Mouse (Mus musculus) small intestine, adult 2 months (tissue): Measurements from ENCODE around the gene Mfap1a.
A peak's percentile ranks its signal among the peaks of the same experiment; 100 is the strongest.

Source experiments
- CTCF ChIP-seq: fragments of 200-500 bp; IDR thresholded peaks from 2 replicates; pipeline ENCODE4 v1.5.1; 2012; ENCODE audit warnings: low read depth, mild to moderate bottlenecking, control low read depth, inconsistent platforms, low read length, moderate library complexity, mixed read lengths; ENCODE audit not compliant: insufficient replicate concordance, insufficient read length; ENCODE audit errors: extremely low read depth
- POLR2A ChIP-seq: fragments of 200-500 bp; IDR thresholded peaks from 2 replicates; pipeline ENCODE4 v1.6.1; 2012; ENCODE audit warnings: low read depth, mild to moderate bottlenecking, control low read depth, inconsistent platforms, low read length, moderate library complexity

DNA sequence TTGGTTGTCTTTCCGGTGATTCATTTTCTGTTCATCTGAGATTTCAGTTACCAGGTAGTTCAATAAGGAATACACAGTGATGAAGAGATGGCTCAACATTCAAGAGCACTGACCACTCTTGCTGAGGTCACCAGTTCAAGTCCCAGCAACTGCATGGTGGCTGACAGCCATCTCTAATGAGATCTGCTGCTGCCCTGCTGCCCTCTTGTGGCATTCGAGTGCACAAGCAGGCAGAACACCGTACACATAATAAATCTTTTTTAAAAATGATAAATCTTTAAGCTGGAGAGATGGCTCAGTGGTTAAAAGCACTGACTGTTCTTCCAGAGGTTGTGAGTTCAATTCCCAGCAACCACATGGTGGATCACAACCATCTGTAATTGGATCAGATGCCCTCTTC lies 26.0 kb downstream of the Mfap1a start:
- TF ChIP-seq CTCF (peak; percentile 67; the same call in 1 of the 2 replicates), POLR2A (no peak)
